Mouse (Mus musculus) sigmoid colon, adult 10 weeks (tissue): ENCODE measurements around the gene Il19. TPM values are rescaled to one million over a fixed set of nuclear protein-coding genes. Genes with fewer than 3 reads are reported as not detected.

ENCODE experiments used
- polyA plus RNA-seq: library from polyadenylated mRNA; stranded (reverse); fragments of 350-450 nt; fragmentation: Illumina TruSeq; extraction: RNeasy Lipid Tissue Mini Kit (QIAGEN cat#74804); gene quantifications from one replicate; pipeline ENCODE4 v1.2.3, GENCODE M21; 2014; ENCODE audit warnings: low read depth, low replicate concordance

The Il19 gene
- not detected for polyA plus RNA-seq

DNA sequence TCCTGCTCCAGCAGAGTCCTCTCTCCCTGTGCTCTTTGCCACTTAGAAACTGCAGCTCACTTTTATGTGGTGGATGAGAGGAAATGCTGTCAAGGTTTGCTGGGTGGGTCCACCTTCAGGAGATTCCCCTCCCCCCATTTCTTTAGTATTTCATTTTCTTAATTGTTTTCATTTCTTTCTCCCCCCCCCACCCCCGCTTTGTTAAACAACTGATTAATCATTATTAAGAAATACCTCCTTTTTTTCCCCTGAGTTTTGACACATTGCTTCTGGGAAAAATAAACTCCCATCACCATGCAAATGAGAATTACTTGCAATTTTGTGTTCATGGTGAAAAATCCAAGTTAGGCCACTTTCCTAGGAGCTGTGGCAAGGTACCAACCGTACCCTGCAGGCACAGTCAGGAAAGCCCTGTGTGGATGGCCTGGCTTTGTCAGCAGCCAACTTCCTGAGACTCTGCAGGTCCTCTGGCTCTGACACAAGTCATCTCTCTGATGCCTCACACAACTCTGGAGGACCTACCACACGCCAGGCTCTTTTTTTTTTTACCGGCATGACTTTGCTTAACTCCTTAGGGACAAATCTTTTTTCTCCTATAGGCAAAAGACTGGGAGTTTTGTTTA lies at the start of gene Il19:
Gene Il19, minus strand, starts transcription at position 51 of the 623 bp plus-strand sequence.

DNA sequence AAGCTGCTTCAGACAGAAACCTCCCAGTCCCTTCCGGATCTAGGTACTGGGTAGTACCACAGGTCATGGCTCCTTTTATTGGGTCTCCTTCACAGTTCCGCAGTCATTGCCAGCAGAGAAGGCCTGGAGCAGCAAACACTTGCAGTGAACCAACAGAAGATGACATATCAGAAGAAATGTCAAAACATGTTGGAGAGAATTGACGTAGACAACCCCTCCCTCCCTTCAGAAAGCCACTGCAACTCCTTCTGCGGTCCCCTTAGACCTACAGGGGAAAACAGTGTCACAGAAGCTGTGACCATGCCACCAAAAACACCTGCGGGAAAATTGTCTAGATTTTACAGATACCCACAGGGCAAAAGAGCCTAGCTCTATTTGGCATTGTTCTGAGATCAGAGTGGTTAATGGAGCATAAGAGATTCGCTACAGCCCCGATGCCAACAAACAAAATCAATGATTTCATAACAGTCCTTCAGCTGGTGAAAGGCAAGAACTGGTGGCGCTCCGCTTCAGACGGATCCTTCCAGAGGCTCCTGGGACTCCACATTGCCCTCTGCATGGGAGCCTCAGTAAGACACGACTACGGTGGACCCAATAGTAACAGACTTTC lies 28.4 kb downstream of the Il19 start, which contains the start of gene Il20:
Gene Il20, minus strand, starts transcription at position 51 of the 610 bp plus-strand sequence.

GRCm38 (mm10) chr1:130887354-130887753 lies 52.6 kb downstream of the Il19 start, which contains the start of gene Il24:
Il24 (minus strand) TSS chr1:130887454.

Other genes starting within 250 kb of the Il19 start
- gene Gm29427, start 224.3 kb downstream of the Il19 start, polyA plus RNA-seq: 1.4 TPM
- gene Yod1, start 222.8 kb downstream of the Il19 start, polyA plus RNA-seq: 17.3 TPM
- 46.4 TPM for gene Pfkfb2, start 210.9 kb downstream of the Il19 start, polyA plus RNA-seq
- gene AA986860, start 208.1 kb downstream of the Il19 start, polyA plus RNA-seq: 4.5 TPM
- 0.73 TPM for gene Fcamr, start 139.2 kb downstream of the Il19 start, polyA plus RNA-seq
- gene Pigr, start 113.4 kb downstream of the Il19 start, polyA plus RNA-seq: 2,676 TPM
- 8.6 TPM for gene Fcmr, start 74.4 kb downstream of the Il19 start, polyA plus RNA-seq
- not detected for gene Il24, start 52.7 kb downstream of the Il19 start, polyA plus RNA-seq
- gene Il20, start 28.7 kb downstream of the Il19 start, polyA plus RNA-seq: not detected
- 0.69 TPM for gene Il10, start 79.7 kb upstream of the Il19 start, polyA plus RNA-seq
- gene Mapkapk2, start 157.7 kb upstream of the Il19 start, polyA plus RNA-seq: 25.1 TPM
- gene Dyrk3, start 198.2 kb upstream of the Il19 start, polyA plus RNA-seq: 0.47 TPM
- 23.8 TPM for gene Eif2d, start 213.1 kb upstream of the Il19 start, polyA plus RNA-seq